Mouse (Mus musculus) hindbrain, embryonic 15.5 days (tissue): ENCODE measurements around the gene Olfml2b. TPM values are rescaled to one million over a fixed set of nuclear protein-coding genes. Genes with fewer than 3 reads are reported as not detected.

Source experiments
- ATAC-seq: fragments of 200-750 bp; cut with Nextera tagmentation; 2 replicates; pipeline ENCODE4 v1.8.0; 2017; ENCODE audit warnings: low read depth, moderate number of reproducible peaks, moderate TSS enrichment; ENCODE audit not compliant: low FRiP score
- H3K27ac ChIP-seq: fragments of 300-500 bp; sonication (generic); replicated peaks from 2 replicates; pipeline ENCODE4 v1.5.1; 2015; ENCODE audit warnings: mild to moderate bottlenecking, inconsistent platforms
- H3K27me3 ChIP-seq: fragments of 300-500 bp; sonication (generic); 2 replicates; pipeline ENCODE4 v1.6.1; 2015; ENCODE audit warnings: control low read depth, inconsistent platforms
- H3K36me3 ChIP-seq: fragments of 300-500 bp; sonication (generic); 2 replicates; pipeline ENCODE4 v1.6.1; 2015; ENCODE audit warnings: control low read depth, inconsistent platforms
- H3K4me1 ChIP-seq: fragments of 300-500 bp; sonication (generic); replicated peaks from 2 replicates; pipeline ENCODE4 v1.6.1; 2015; ENCODE audit warnings: control low read depth, inconsistent platforms
- H3K4me2 ChIP-seq: fragments of 300-500 bp; sonication (generic); 2 replicates; pipeline ENCODE4 v1.6.1; 2015; ENCODE audit warnings: moderate library complexity, mild to moderate bottlenecking, inconsistent platforms
- H3K4me3 ChIP-seq: fragments of 300-500 bp; sonication (generic); 2 replicates; pipeline ENCODE4 v1.5.1; 2015; ENCODE audit warnings: mild to moderate bottlenecking, inconsistent platforms
- H3K9ac ChIP-seq: fragments of 300-500 bp; sonication (generic); 2 replicates; pipeline ENCODE4 v1.6.1; 2015; ENCODE audit warnings: inconsistent platforms
- H3K9me3 ChIP-seq: fragments of 300-500 bp; sonication (generic); 2 replicates; pipeline ENCODE4 v1.6.1; 2016; ENCODE audit warnings: control low read depth, inconsistent platforms
- WGBS: fragments of 180-500 bp; shearing (Covaris S2); methylation state at CpG from one replicate; pipeline ENCODE4 v1.1.7; 2015; 5-methylcytosine and 5-hydroxymethylcytosine counted together
- polyA plus RNA-seq: library from polyadenylated mRNA; unstranded; fragments of >200 nt; fragmentation: Nextera tagmentation; extraction: Ambion mirVana; gene quantifications from 2 replicates; pipeline ENCODE4 v1.2.1, GENCODE M21; 2015

The Olfml2b gene
- polyA plus RNA-seq, 1 experiment from 2014 or later: 5.0 TPM

GRCm38 (mm10) chr1:170721560-170721959, 77.2 kb downstream of the Olfml2b start:
- no peak for ATAC-seq
- no peaks in the 10 kb centered on the region for H3K4me1 ChIP-seq
- no peaks in the 10 kb centered on the region for H3K9me3 ChIP-seq
- 91% methylated on average over 5 of the region's 5 CpGs for WGBS
- H3K27ac ChIP-seq: no peak overlapping the region
- no peak overlapping the region for H3K9ac ChIP-seq
- no peaks in the 10 kb centered on the region for H3K36me3 ChIP-seq
- H3K4me3 ChIP-seq: no peak overlapping the region
- no peak overlapping the region for H3K4me2 ChIP-seq
- no peaks in the 10 kb centered on the region for H3K27me3 ChIP-seq

- Histone ChIP-seq H3K36me3 (no peaks in the 10 kb centered on the region), H3K4me3 (no peak overlapping the region), H3K9me3 (no peaks in the 10 kb centered on the region), H3K27ac (no peak overlapping the region), H3K27me3 (no peaks in the 10 kb centered on the region), H3K9ac (no peak overlapping the region), H3K4me1 (no peaks in the 10 kb centered on the region), H3K4me2 (no peak overlapping the region)
- no peak for ATAC-seq
- WGBS: 73% methylated on average over 6 of the region's 6 CpGs
Measured at GRCm38 (mm10) chr1:170728524-170728923, 84.2 kb downstream of the Olfml2b start.

GRCm38 (mm10) chr1:170729267-170729962, 85.1 kb downstream of the Olfml2b start:
- no peaks in the 10 kb centered on the region for H3K9me3 ChIP-seq
- H3K4me3 ChIP-seq: no peak overlapping the region
- 92% methylated on average over 8 of the region's 8 CpGs for WGBS
- no peaks in the 10 kb centered on the region for H3K4me1 ChIP-seq
- H3K9ac ChIP-seq: no peak overlapping the region
- no peak overlapping the region for H3K4me2 ChIP-seq
- no peaks in the 10 kb centered on the region for H3K27me3 ChIP-seq
- H3K36me3 ChIP-seq: no peaks in the 10 kb centered on the region
- no peak for ATAC-seq
- H3K27ac ChIP-seq: no peak overlapping the region

- 87% methylated on average over 11 of the region's 11 CpGs for WGBS
- no peak for ATAC-seq
- no peaks in the 10 kb centered on the region for H3K36me3 ChIP-seq
- H3K4me3 ChIP-seq: no peak overlapping the region
- no peaks in the 10 kb centered on the region for H3K9me3 ChIP-seq
- no peaks in the 10 kb centered on the region for H3K27me3 ChIP-seq
- H3K4me1 ChIP-seq: no peaks in the 10 kb centered on the region
- no peak overlapping the region for H3K9ac ChIP-seq
- no peak overlapping the region for H3K27ac ChIP-seq
- H3K4me2 ChIP-seq: no peak overlapping the region
Measured at GRCm38 (mm10) chr1:170731865-170732595, 87.7 kb downstream of the Olfml2b start.

Other genes starting within 250 kb of the Olfml2b start
- gene Nos1ap, start 54.7 kb upstream of the Olfml2b start, polyA plus RNA-seq: 17.3 and 21.3 TPM in 2 replicates
- 7.3 and 7.6 TPM in 2 replicates for gene Atf6, start 223.2 kb downstream of the Olfml2b start, polyA plus RNA-seq
- gene Gm26620, start 240.5 kb downstream of the Olfml2b start, polyA plus RNA-seq: 0.21 and 1.2 TPM in 2 replicates
- gene Dusp12, start 241.0 kb downstream of the Olfml2b start, polyA plus RNA-seq: 38.4 and 46.0 TPM in 2 replicates